Mouse (Mus musculus) lung, adult 2 months (tissue): ENCODE measurements around the gene Mgmt.

Experiments
- CTCF ChIP-seq: fragments of 200-500 bp; IDR thresholded peaks from 2 replicates; pipeline ENCODE4 v1.5.1; 2011; ENCODE audit warnings: mild to moderate bottlenecking, low read length, control low read depth; ENCODE audit not compliant: insufficient read depth
- POLR2A ChIP-seq: fragments of 200-500 bp; IDR thresholded peaks from 2 replicates; pipeline ENCODE4 v1.6.1; 2011; ENCODE audit warnings: low read depth, mild to moderate bottlenecking, control low read depth, low read length, borderline replicate concordance; ENCODE audit errors: extremely low read depth

GRCm38 (mm10) chr7:136865876-136866275 lies 28.5 kb upstream of the Mgmt start:
- TF ChIP-seq CTCF (no peak), POLR2A (no peak)
